In the genomic region with DNA sequence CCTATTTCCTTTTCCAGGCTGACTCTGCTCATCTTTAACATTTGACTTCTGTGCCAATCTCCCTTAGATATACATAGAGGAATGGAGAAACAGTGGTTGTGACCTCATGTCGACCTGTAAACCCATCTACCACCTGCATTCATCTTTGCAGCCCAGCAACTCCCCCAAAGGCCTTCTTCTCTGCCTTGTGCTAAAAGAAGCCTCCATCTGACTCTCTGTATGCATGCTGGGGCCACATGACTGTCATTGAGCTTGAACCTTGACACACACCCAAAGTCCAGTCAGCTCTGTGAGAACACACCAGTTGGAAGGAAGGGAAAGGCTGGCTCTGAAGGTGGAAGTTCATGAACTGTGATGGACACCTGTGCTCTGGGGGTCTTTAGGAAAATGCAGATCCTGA, we compare ENCODE assay signal across 23 mouse cellular contexts.
A peak's percentile ranks its signal among the peaks of the same experiment; 100 is the strongest.
DNase-seq lines count a peak whose midpoint lies in the region; ATAC-seq and TF ChIP-seq lines count a peak whose summit lies in the region.
"Had no signal": no experiment of that assay in that cellular context is flagged by ENCODE, and none has a peak within 500 bp of the region (broad histone marks: within the 10 kb centered on the region; RNA-seq: fewer than 3 reads in every experiment).

No protein-coding gene starts in this region.

- H3K4me2 ChIP-seq in liver, postnatal 0 days (ENCODE audit: low read depth, low read length) = no peak overlapping the region
- H3K4me2 ChIP-seq: embryonic facial prominence, embryonic 12.5 days; embryonic facial prominence, embryonic 15.5 days; heart, embryonic 11.5 days; hindbrain, embryonic 12.5 days; hindbrain, embryonic 15.5 days had no signal

- no peak overlapping the region for H3K4me3 ChIP-seq in liver, postnatal 0 days (ENCODE audit: low read depth, low read length)
- H3K4me3 ChIP-seq: embryonic facial prominence, embryonic 12.5 days; embryonic facial prominence, embryonic 15.5 days; gastrocnemius, adult 2 months; hindbrain, embryonic 12.5 days; hindbrain, embryonic 15.5 days had no signal

- no peak overlapping the region for H3K9ac ChIP-seq in liver, postnatal 0 days (replicated peaks)
- H3K9ac ChIP-seq: embryonic facial prominence, embryonic 12.5 days; embryonic facial prominence, embryonic 15.5 days; forebrain, postnatal 0 days; hindbrain, embryonic 12.5 days; hindbrain, embryonic 15.5 days had no signal

- ATAC-seq in liver, postnatal 0 days = peak; percentile 45; the same call in 1 of the 2 replicates
- ATAC-seq: CD4-positive, CD25-positive, alpha-beta regulatory T cell, adult 4 months; forebrain, embryonic 14.5 days had no signal

- no peak overlapping the region for H3K27ac ChIP-seq in liver, postnatal 0 days (ENCODE audit: low read depth)
- H3K27ac ChIP-seq: embryonic facial prominence, embryonic 12.5 days; embryonic facial prominence, embryonic 15.5 days; gastrocnemius, adult 2 months; hindbrain, embryonic 12.5 days; hindbrain, embryonic 15.5 days had no signal

- no peak for TF ChIP-seq CTCF in liver, postnatal 0 days (IDR thresholded peaks at IDR 0.05; ENCODE audit: low read depth)

- peak; percentile 6 for DNase-seq in kidney, adult 18-20 months
- no peak for DNase-seq in kidney, postnatal 10 days
- DNase-seq in kidney, postnatal 36 days = peak; percentile 9 to 35
- DNase-seq in kidney, postnatal 14 days = no peak
- no peak for DNase-seq in liver, postnatal 0 days
- DNase-seq in liver = no peak
- DNase-seq in gastrocnemius, adult 8-10 months (ENCODE audit: low spot score in 2 of 2) = no peak
- DNase-seq: adrenal gland, adult 2 months; adrenal gland, postnatal 14 days; cerebellum, adult 11 months; cerebellum, adult 2 months; cerebellum, adult 9-11 months; cerebellum, postnatal 25 days; gastrocnemius, adult 2 months; gastrocnemius, postnatal 25 days had no signal

- no peaks in the 10 kb centered on the region for H3K9me3 ChIP-seq in liver, postnatal 0 days (ENCODE audit: low read length)
- H3K9me3 ChIP-seq: embryonic facial prominence, embryonic 12.5 days; embryonic facial prominence, embryonic 15.5 days; hindbrain, embryonic 12.5 days; hindbrain, embryonic 15.5 days had no signal

- H3K27me3 ChIP-seq in liver, postnatal 0 days (ENCODE audit: insufficient read depth, low read length) = no peaks in the 10 kb centered on the region
- H3K27me3 ChIP-seq: embryonic facial prominence, embryonic 12.5 days; embryonic facial prominence, embryonic 15.5 days; hindbrain, embryonic 12.5 days; hindbrain, embryonic 15.5 days had no signal

- TF ChIP-seq EP300 in liver, postnatal 0 days (IDR thresholded peaks at IDR 0.05; ENCODE audit: low read depth) = no peak

- no peaks in the 10 kb centered on the region for H3K36me3 ChIP-seq in liver, postnatal 0 days (replicated peaks; ENCODE audit: insufficient read depth, low read length)
- H3K36me3 ChIP-seq: embryonic facial prominence, embryonic 12.5 days; embryonic facial prominence, embryonic 15.5 days; hindbrain, embryonic 12.5 days; hindbrain, embryonic 15.5 days had no signal

- H3K4me1 ChIP-seq in liver, postnatal 0 days (ENCODE audit: insufficient read depth) = no peaks in the 10 kb centered on the region
- H3K4me1 ChIP-seq: embryonic facial prominence, embryonic 15.5 days had no signal

- WGBS in liver, postnatal 0 days (ENCODE audit: insufficient replicate concordance) = 43% methylated on average over 1 of the region's 1 CpGs

Comparison
In these comparisons a context has a peak if more than half of its experiments do, and no peak if none do; other contexts are left out.
1. DNase-seq: peak in kidney, adult 18-20 months (single experiment) and kidney, postnatal 36 days (2 of 2); none in kidney, postnatal 10 days (single experiment), kidney, postnatal 14 days (single experiment), liver, postnatal 0 days (single experiment), liver (single experiment) and gastrocnemius, adult 8-10 months (0 of 2).